Mouse (Mus musculus) G1E-ER4 (cell line): Measurements from ENCODE around the gene Dhh. TPM values are rescaled to one million over a fixed set of nuclear protein-coding genes. Genes with fewer than 3 reads are reported as not detected.

Experiments
- GATA1 ChIP-seq: IDR thresholded peaks from one replicate; pipeline ENCODE4 v1.8.0; 2012; ENCODE audit warnings: low read length, inconsistent platforms
- polyA plus RNA-seq: library from polyadenylated mRNA; stranded (reverse); fragments of >175 nt; gene quantifications from 2 replicates; pipeline ENCODE4 v1.2.3, GENCODE M21; 2012

Gene Dhh
- polyA plus RNA-seq, 1 experiment, result not detected

DNA sequence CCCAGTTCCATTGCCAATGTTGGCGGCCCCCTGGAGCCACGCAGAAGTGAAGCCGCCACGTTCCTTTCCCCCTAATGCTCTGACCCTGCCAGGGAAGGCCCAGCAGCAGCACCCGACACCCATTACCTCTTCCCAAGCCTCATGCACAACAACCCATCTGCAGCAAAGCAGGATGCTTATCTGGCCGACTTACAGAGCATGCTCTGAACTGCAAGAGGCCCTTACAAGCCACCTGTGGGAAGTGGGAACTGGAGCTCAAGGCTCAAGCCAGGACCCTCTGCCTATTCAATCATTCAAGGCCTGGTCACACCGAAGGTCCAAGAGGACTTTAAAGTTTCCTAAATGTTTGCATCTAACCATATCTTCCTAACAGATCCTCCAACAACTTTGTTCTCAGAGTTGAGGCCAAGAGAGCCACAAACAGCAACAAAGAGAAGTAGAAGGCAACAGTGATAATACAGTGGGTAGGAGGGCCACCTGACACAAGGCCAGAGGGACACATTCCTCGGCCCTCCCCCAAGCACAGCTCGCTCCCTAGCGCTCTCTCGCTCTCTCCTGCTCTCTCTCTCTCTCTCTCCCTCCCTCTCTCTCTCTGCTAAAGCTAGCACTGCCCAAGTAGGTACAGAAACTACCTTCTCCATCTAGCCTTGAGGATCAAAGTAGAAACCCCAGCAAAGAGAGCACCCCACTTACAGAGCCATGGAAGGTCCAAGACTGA lies 29.8 kb downstream of the Dhh start:
- no peak for TF ChIP-seq GATA1

DNA sequence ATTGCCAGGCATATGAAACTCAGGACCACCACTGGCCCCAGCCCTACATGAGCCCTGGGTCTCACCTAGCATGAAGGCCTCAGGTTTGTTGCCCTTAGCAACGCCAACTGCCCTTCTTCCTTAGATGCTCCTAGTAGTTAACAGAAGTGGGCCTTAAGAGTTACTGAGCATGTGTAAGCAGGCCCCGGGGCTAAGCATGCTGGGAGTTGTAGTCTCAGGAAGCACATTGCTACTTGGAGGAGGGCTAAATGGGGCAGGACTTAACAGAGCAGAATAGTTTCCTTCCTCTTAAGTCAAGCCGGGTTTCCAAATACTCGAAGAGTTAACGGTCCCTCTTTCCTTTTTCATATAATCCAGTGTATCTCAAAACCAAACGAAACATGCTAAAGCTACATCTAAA lies 31.0 kb downstream of the Dhh start:
- no peak for TF ChIP-seq GATA1

GRCm38 (mm10) chr15:98866501-98866900 lies 31.8 kb downstream of the Dhh start:
- no peak for TF ChIP-seq GATA1

- TF ChIP-seq GATA1, result no peak
Observed at GRCm38 (mm10) chr15:98865771-98866170, 32.6 kb downstream of the Dhh start.

DNA sequence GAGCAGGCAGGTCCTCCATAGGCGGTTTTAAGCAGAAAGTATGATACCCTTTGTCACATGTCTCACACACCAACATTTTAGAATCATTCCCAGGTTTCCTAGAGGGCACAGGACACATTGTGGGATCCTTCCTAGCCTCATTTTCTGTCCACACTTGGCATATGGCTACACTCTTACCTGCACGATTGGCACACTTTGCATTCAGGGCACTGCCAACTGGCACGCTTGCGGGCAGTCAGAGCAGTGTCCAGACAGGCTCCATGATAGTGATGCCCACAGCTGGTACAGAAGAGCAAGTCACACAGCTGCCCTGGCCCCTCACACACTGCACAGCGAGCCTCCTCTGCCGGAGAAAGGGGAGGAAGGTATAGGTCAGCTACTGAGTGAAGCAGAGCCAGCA lies 33.4 kb downstream of the Dhh start:
- TF ChIP-seq GATA1, result no peak

GRCm38 (mm10) chr15:98863451-98863958 lies 34.8 kb downstream of the Dhh start:
- no peak for TF ChIP-seq GATA1

- TF ChIP-seq GATA1, result no peak
Observed at GRCm38 (mm10) chr15:98861701-98862410, 36.5 kb downstream of the Dhh start.

GRCm38 (mm10) chr15:98860921-98861320 lies 37.4 kb downstream of the Dhh start:
- no peak for TF ChIP-seq GATA1

DNA sequence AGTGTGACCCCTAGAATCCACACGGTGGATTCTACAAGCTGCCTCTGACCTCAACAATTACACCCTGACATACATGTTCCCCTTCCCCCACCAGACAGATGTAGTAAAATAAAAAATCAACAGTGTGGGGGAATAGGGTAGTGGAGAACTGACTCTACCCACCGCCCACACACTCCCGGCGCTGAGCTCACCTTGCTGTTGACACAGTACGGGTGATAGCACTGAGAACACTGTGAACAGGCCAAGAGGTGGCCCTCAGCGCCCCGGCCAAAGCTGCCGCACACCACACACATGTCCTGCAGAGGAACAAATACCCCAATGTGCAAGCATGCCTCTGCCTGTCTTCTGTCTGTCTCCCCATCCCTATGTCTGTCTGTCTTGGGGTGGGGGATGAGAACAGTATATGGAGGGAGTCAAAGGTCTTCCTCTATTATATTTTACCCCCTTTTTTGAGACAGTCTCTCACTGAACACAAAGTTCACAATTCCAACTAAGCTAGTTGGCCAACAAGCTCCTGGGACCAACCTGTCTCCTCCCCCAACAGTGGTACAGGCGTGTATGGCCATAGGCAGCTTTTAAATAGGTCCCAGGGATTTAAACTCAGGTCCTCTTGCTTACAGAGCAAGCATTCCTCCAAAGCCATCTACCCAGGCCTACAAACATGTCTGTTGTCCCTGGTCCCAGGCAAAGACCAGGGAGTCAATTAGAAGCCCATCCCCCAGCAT lies 38.9 kb downstream of the Dhh start:
- no peak for TF ChIP-seq GATA1

DNA sequence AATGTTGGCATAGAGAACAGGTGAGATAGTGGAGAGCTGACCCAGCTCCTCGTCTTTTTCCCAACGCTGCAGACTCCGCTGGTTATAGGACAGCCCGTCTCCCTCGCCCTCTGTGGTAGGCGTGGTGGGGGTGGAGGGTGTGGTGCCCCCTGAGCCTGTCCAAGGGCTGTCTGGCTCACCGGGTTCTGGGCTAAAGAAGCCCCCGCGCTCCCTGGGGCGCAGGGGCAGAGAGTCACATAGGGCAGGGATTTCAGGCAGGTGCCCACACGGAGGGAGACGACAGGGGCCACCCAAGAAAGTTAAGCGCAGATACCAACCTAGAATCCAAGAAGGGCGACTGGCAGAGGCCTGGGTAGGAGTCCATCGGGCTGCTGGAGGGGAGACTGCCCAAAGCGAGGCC lies 44.1 kb downstream of the Dhh start:
- no peak for TF ChIP-seq GATA1

DNA sequence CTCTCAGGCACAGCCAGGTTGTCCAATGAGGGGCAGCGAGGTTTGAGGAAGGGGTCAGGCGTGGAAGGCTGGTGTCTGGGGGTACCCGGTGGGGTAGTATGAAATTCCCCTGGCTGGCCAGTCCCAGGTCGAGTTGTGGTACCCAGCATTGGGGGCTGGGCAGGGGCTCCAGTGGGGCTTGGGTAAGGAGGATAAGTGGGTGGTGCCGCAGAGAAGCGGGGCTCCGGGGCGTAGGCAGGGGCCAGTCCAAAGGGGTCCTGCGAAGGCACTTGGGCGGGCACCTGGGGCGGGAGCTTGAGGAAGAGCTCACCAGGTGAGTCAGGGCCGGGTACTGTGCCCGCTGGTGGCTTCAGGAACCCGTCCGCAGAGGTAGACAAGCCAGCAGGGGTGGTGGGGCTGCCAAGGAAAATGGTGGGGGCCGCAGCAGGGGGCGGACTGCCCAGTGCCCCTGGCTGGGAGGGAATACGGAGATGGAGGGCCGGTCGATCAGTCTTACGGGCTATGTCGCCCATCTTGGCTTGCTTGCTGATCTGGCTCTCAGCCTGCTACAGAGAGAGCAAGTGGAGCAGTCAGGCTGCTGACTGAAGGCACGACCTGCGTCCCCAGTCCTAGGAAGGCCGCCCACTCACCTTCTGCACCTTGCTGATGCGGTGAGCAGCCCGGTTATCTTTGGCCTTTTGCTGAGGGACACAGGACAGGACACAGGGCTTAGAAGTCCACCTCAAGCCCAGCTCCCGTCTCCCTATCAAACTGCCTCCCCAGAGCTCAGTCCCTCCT lies 45.0 kb downstream of the Dhh start:
- no peak for TF ChIP-seq GATA1

- no peak for TF ChIP-seq GATA1
Observed at GRCm38 (mm10) chr15:98852733-98853132, 45.6 kb downstream of the Dhh start.

- no peak for TF ChIP-seq GATA1
Observed at GRCm38 (mm10) chr15:98852071-98852470, 46.3 kb downstream of the Dhh start.

DNA sequence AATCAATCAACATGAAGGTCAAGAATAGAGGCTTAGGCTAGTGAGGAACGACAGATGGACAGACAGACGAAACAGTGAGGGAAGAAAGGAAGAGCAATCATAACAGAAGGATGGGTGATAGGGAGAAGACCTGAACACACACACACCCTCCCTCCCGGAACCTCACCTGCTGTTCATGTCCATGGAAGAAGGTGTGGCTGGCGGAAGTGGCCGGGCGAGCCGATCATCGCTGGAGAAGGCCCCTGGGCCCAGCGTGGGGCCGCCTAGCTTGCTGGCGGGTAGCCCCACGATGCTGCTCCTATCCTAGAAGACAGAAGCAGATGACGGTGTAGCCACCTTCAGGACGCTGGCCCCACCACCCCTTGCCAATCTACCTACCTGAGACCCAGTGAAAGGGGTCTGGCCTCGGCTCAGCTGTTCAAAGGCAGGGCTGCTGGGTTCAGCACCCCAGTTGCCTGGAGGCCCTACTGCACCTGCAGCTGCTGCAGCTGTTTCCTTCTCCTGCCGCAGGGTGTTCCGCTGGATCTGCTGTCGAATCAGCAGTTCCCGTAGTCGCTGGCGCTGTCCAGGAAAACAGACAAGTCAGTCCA lies 47.0 kb downstream of the Dhh start:
- TF ChIP-seq GATA1, result no peak

- no peak for TF ChIP-seq GATA1
Observed at GRCm38 (mm10) chr15:98850668-98851067, 47.7 kb downstream of the Dhh start.
